12 mouse cellular contexts compared by ENCODE assay signal in the genomic region with DNA sequence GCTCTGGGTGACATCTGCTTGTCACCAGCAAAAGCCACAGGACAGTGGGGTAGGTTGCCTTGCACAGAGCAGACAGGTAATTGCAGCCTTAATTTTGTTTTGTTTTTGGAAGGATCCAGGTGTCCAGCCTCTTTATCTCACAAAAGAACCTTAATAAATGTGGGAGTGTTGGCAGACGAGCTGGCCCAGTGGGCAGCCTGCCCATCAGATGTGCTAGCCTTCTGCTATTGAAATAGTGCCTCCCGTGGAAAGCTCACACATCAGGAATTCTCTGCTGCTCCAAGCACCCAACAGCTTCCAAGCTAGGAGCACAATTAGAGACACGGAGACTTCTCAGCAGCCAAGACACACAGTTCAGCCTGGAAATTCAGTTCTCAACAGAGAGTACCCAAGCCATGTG.
DNase-seq lines count a peak whose midpoint lies in the region; ATAC-seq lines count a peak whose summit lies in the region.
"Had no signal": no experiment of that assay in that cellular context is flagged by ENCODE, and none has a peak within 500 bp of the region (broad histone marks: within the 10 kb centered on the region; RNA-seq: fewer than 3 reads in every experiment).

No protein-coding gene starts in this region.

- no peaks in the 10 kb centered on the region for H3K27me3 ChIP-seq in forebrain, embryonic 14.5 days (replicated peaks; ENCODE audit: control insufficient read depth, insufficient read depth, low read length)
- no peaks in the 10 kb centered on the region for H3K27me3 ChIP-seq in forebrain, embryonic 13.5 days
- H3K27me3 ChIP-seq: embryonic facial prominence, embryonic 15.5 days; limb, embryonic 15.5 days; midbrain, embryonic 12.5 days had no signal

- ATAC-seq in forebrain, embryonic 14.5 days, result no peak
- no peak for ATAC-seq in forebrain, embryonic 13.5 days

- H3K4me1 ChIP-seq in forebrain, embryonic 14.5 days (ENCODE audit: control insufficient read depth, insufficient read depth, low read length), result no peaks in the 10 kb centered on the region
- no peaks in the 10 kb centered on the region for H3K4me1 ChIP-seq in forebrain, embryonic 13.5 days
- H3K4me1 ChIP-seq: embryonic facial prominence, embryonic 15.5 days; limb, embryonic 15.5 days; midbrain, embryonic 12.5 days had no signal

- peak; percentile 24 for DNase-seq in forebrain, embryonic 14.5 days (ENCODE audit: low spot score)
- peak; percentile 4 to 7 for DNase-seq in left cerebral cortex, adult 18-20 months (ENCODE audit: low spot score in 2 of 2)
- DNase-seq in left cerebral cortex, adult 11 months (ENCODE audit: low spot score), result no peak
- peak; percentile 49 for DNase-seq in fat pad, adult 2 months (ENCODE audit: extremely low read depth, low read depth, low spot score)
- peak; percentile 7 to 22 for DNase-seq in layer of hippocampus, postnatal 25 days (ENCODE audit: extremely low spot score in 1 of 2, low spot score in 1 of 2)
- DNase-seq in embryo, embryonic 9.5 days (ENCODE audit: extremely low spot score), result no peak
- no peak for DNase-seq in adipocyte (ENCODE audit: low spot score)
- DNase-seq: thymus, adult 18-20 months had no signal

- no peak overlapping the region for H3K27ac ChIP-seq in forebrain, embryonic 14.5 days (ENCODE audit: low read depth, low read length)
- no peak overlapping the region for H3K27ac ChIP-seq in forebrain, embryonic 13.5 days
- H3K27ac ChIP-seq: embryonic facial prominence, embryonic 15.5 days; limb, embryonic 15.5 days; midbrain, embryonic 12.5 days had no signal

- no peak overlapping the region for H3K4me3 ChIP-seq in forebrain, embryonic 14.5 days (ENCODE audit: low read depth, low read length)
- no peak overlapping the region for H3K4me3 ChIP-seq in forebrain, embryonic 13.5 days
- H3K4me3 ChIP-seq: embryonic facial prominence, embryonic 15.5 days; limb, embryonic 15.5 days; midbrain, embryonic 12.5 days had no signal

- no peaks in the 10 kb centered on the region for H3K36me3 ChIP-seq in forebrain, embryonic 14.5 days (ENCODE audit: control insufficient read depth, insufficient read depth, low read length)
- H3K36me3 ChIP-seq in forebrain, embryonic 13.5 days (ENCODE audit: poor library complexity, severe bottlenecking), result no peaks in the 10 kb centered on the region
- H3K36me3 ChIP-seq: embryonic facial prominence, embryonic 15.5 days; limb, embryonic 15.5 days; midbrain, embryonic 12.5 days had no signal

- H3K4me2 ChIP-seq in forebrain, embryonic 14.5 days (ENCODE audit: low read length), result no peak overlapping the region
- no peak overlapping the region for H3K4me2 ChIP-seq in forebrain, embryonic 13.5 days
- H3K4me2 ChIP-seq: embryonic facial prominence, embryonic 15.5 days; limb, embryonic 15.5 days; midbrain, embryonic 12.5 days had no signal

- WGBS in forebrain, embryonic 14.5 days, result 46% methylated on average over 3 of the region's 3 CpGs
- WGBS in forebrain, embryonic 13.5 days, result 61% methylated on average over 3 of the region's 3 CpGs

- H3K9me3 ChIP-seq in forebrain, embryonic 14.5 days (replicated peaks; ENCODE audit: control insufficient read depth, low read length), result no peaks in the 10 kb centered on the region
- H3K9me3 ChIP-seq in forebrain, embryonic 13.5 days (replicated peaks), result no peaks in the 10 kb centered on the region
- H3K9me3 ChIP-seq: embryonic facial prominence, embryonic 15.5 days; limb, embryonic 15.5 days; midbrain, embryonic 12.5 days had no signal

- H3K9ac ChIP-seq in forebrain, embryonic 14.5 days (ENCODE audit: low read length), result no peak overlapping the region
- no peak overlapping the region for H3K9ac ChIP-seq in forebrain, embryonic 13.5 days
- H3K9ac ChIP-seq: embryonic facial prominence, embryonic 15.5 days; limb, embryonic 15.5 days; midbrain, embryonic 12.5 days had no signal

Comparison
In these comparisons a context has a peak if more than half of its experiments do, and no peak if none do; other contexts are left out.
1. DNase-seq: peak in forebrain, embryonic 14.5 days (single experiment), left cerebral cortex, adult 18-20 months (2 of 2), fat pad, adult 2 months (single experiment) and layer of hippocampus, postnatal 25 days (2 of 2); none in left cerebral cortex, adult 11 months (single experiment), embryo, embryonic 9.5 days (single experiment) and adipocyte (single experiment).